Mouse (Mus musculus) erythroblast, embryonic 14.5 days (primary cell): ENCODE results near the gene Atg2a.

Experiments
- GATA1 ChIP-seq: IDR thresholded peaks from 2 replicates; pipeline ENCODE4 v1.6.1; 2012; ENCODE audit warnings: low read length, inconsistent platforms, mixed read lengths
- TAL1 ChIP-seq: IDR thresholded peaks from 3 replicates; pipeline ENCODE4 v1.6.1; 2012; ENCODE audit warnings: low read length, inconsistent platforms, mixed read lengths

DNA sequence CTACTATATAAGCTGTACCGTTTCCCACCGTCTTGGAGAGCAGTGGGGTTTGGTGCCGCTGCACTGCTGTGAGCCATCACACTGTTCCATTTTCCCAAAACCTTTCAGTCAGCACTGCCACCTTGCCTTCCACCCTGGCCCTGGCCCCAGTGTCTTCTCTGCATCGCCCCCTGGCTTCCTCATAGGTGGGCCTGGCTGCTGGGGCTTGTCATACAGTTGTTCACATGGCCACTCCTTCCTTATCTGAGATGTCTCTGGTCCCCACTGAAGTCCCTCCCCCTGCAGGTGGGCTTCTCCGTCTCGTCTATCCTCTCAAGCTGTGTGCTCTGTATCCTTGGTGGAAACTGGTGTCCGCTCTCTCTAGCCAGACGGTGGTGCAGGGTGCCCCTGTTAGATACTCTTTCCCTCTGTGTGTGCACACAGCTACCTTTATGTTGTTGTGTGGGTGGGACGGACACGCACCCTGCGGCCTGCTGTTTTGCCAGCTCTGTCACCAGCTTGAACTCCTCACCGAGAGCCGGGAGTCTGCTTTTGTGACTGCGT lies 48.3 kb downstream of the Atg2a start:
- no peak for TF ChIP-seq GATA1
- TF ChIP-seq TAL1, result no peak
